Mouse (Mus musculus) adrenal gland, postnatal 36 days (tissue): ENCODE data around the gene Mcpt9. TPM values are rescaled to one million over a fixed set of nuclear protein-coding genes. Genes with fewer than 3 reads are reported as not detected.
"Not testable (repeated sequence)": the region's sequence is repeated elsewhere in the genome, so short reads cannot be mapped to it uniquely, and the experiment has no call there.

Experiments
- DNase-seq, 2 experiments: peaks; one replicate each; pipeline ENCODE4 v3.0.0; 2021; ENCODE audit warnings: mixed read lengths in 1 of 2
- long read RNA-seq, 2 experiments: library from polyadenylated mRNA; stranded (forward); transcript quantifications; one replicate each; pipeline ENCODE4 v2.0.0; 2021; ENCODE audit warnings: borderline sequencing depth in 2 of 2
- total RNA-seq, 2 experiments: library from RNA; stranded (reverse); gene quantifications; 2 replicates each; pipeline ENCODE4 v1.2.3; 2021

Gene Mcpt9
- total RNA-seq, result not detected
- long read RNA-seq, experiment 1, result 0 reads
- long read RNA-seq, experiment 2, result 0 reads

DNA sequence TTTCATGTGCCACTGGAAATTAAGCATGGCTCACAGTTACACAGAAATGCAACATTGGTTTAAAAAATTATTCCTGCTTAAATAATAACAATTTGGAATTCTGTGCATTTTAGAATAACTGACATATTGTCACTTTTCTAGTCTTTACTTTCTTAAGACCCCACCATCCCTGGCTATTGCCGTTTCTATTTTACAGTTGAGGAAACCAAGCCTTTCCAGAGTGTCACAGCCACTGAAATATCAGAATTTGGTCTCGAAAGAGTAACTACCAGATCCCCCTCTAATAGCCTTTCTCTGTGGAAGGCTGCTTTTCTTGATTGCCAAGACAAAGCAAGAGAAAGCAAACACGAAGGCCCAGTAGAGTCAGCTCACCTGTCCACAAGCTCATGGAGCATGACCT, at the start of gene Mcpt9:
Gene Mcpt9 (minus strand): TSS at position 101 of the 400 bp plus-strand sequence.
- DNase-seq, result not testable (repeated sequence)

- not testable (repeated sequence) for DNase-seq
Measured at GRCm38 (mm10) chr14:56062213-56062612, 31.9 kb upstream of the Mcpt9 start, which contains the start of gene Mcpt4. TSS of gene Mcpt4 (minus strand) at chr14:56062313.

DNA sequence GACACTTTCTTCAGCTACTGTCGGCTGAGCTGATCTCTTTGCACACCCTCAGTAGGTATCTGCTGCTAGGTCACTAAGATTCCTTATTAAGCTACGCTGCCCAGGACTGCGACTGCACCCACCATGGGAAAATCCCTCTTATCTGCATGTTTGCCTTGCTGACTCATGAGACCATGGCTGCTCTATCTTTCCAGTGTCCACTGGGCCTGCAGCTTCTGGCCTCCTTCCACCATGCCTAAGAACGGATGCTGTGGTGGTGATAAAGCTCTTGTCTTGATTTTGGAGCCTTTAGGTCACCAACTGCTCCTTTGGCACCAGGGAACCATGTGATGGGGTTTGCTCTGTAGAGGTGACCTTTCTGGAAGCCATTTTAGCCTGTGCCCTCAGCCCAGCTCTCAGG, 27.4 kb upstream of the Mcpt9 start:
- no peak for DNase-seq

DNA sequence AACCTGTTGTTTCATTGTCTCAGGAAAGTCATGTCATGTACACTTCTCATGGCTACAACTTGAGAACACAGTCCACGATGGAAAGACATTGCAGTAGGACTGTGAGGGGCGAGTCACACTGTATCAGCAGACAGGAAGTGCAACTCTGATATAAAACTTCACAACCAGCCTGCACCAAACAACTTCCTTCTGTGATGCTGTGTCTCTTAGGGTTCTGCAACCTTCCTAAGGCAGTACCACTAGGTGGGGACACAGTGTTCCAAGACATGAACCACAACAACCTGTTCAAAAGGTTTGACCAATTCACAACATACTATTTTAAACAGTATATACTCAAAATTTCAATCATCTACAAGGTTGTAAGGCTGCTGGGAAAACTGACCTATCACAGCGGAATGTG, 25.1 kb upstream of the Mcpt9 start:
- DNase-seq, result no peak

DNA sequence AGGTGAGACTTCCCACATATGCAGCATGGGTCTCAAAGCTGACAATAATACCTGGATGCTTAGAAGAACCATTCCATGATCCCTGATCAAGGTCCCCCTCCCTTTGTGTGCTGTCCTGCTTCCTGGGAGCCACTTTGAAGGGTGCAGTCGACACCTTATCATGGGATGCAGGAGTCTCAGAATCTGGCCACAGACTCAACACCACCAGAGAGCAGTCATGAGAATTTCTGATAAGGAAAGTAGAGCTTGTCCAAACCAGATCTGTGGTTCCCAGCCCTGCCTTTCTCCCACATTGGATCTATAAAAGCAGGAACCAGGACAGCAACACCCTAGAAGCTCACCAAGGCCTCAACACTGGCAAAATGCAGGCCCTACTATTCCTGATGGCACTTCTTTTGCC, 11.5 kb upstream of the Mcpt9 start, which contains the start of gene Mcpt2:
Gene Mcpt2 (plus strand): TSS at position 250 of the 400 bp plus-strand sequence.
- DNase-seq, result not testable (repeated sequence)

- DNase-seq, result no peak
Measured at GRCm38 (mm10) chr14:56034433-56034832, 4.1 kb upstream of the Mcpt9 start.

DNA sequence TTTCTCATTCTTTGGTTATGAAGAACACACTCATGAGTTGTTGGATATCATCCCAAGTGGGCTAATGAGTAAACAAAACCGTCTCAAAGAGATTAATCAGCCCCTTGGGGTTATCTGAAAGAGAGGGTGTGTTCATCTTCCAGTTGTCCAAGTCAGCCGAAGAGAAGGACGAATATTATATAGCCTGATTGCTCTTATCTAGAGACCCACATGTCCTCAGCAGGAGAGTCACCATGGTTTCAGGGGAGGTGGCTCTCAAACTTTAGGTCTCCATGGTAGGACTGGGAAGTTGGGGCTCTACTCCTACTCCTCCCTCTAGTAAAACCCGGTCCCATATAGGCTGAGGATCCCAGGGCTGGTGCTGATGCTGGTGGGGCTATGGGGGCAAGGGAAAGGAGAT, 9.0 kb downstream of the Mcpt9 start:
- not testable (repeated sequence) for DNase-seq

DNA sequence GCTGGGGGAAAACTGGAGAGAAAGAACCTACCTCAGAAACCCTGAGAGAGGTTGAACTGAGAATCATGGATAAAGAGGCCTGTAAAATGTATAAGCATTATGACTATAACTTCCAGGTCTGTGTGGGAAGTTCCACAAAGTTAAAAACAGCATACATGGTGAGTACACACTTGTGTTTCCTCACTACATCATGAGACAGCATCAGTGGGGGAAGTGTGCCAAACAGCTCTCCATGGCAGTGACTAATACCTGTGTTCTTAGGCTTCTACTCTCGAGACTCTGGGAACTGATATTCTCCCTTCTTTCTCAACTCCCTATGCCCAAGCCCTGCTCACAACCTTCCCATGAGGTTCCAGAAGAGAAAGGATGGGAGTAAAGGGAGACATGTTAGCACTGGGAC, 10.8 kb downstream of the Mcpt9 start:
- no peak for DNase-seq

GRCm38 (mm10) chr14:56017671-56018070, 12.6 kb downstream of the Mcpt9 start, which contains the start of gene Mcpt1:
TSS of gene Mcpt1 (plus strand) at chr14:56017971.
- DNase-seq, result not testable (repeated sequence)

- DNase-seq, result no peak
Measured at GRCm38 (mm10) chr14:56013924-56014323, 16.4 kb downstream of the Mcpt9 start.

GRCm38 (mm10) chr14:56013147-56013546, 17.1 kb downstream of the Mcpt9 start:
- DNase-seq, result no peak

- not testable (repeated sequence) for DNase-seq
Measured at GRCm38 (mm10) chr14:55987464-55987863, 42.8 kb downstream of the Mcpt9 start.

Other genes with a start within 250 kb of the Mcpt9 start
- gene Adcy4, start 246.4 kb downstream of the Mcpt9 start, total RNA-seq, result 10 to 100 TPM in 1 of 2 experiments, 1 to 10 TPM in 1; 6.7 to 13.8 TPM
- gene Ripk3, start 241.6 kb downstream of the Mcpt9 start, total RNA-seq, result 1 to 10 TPM; 4.5 to 5.3 TPM
- gene Nfatc4, start 207.4 kb downstream of the Mcpt9 start, total RNA-seq, result 10 to 100 TPM; 19.2 to 26.0 TPM
- gene Nynrin, start 176.5 kb downstream of the Mcpt9 start, total RNA-seq, result 10 to 100 TPM in 1 of 2 experiments, 1 to 10 TPM in 1; 9.4 to 10.7 TPM
- gene Cbln3, start 146.1 kb downstream of the Mcpt9 start, total RNA-seq, result under 1 TPM in 1 of 2 experiments, not detected in 1; 0.13 TPM
- gene Khnyn, start 145.5 kb downstream of the Mcpt9 start, total RNA-seq, result 10 to 100 TPM; 16.6 to 17.0 TPM
- gene Sdr39u1, start 130.2 kb downstream of the Mcpt9 start, total RNA-seq, result 10 to 100 TPM; 51.6 to 73.8 TPM
- gene Cma1, start 85.8 kb downstream of the Mcpt9 start, total RNA-seq, result 1 to 10 TPM; 1.9 to 2.7 TPM
- not detected for gene Cma2, start 79.5 kb downstream of the Mcpt9 start, total RNA-seq
- not detected for gene Mcpt1, start 12.5 kb downstream of the Mcpt9 start, total RNA-seq
- gene Mcpt2, start 11.5 kb upstream of the Mcpt9 start, total RNA-seq, result not detected
- gene Mcpt4, start 31.8 kb upstream of the Mcpt9 start, total RNA-seq, result 1 to 10 TPM; 2.2 to 2.8 TPM
- gene Mcpt8, start 54.8 kb upstream of the Mcpt9 start, total RNA-seq, result not detected
- not detected for gene Ctsg, start 72.1 kb upstream of the Mcpt9 start, total RNA-seq
- gene Gzme, start 90.1 kb upstream of the Mcpt9 start, total RNA-seq, result not detected
- not detected for gene Gzmd, start 102.1 kb upstream of the Mcpt9 start, total RNA-seq
- not detected for gene Gzmg, start 129.1 kb upstream of the Mcpt9 start, total RNA-seq
- not detected for gene Gzmn, start 144.1 kb upstream of the Mcpt9 start, total RNA-seq
- not detected for gene Gzmf, start 180.9 kb upstream of the Mcpt9 start, total RNA-seq
- gene Gzmc, start 204.2 kb upstream of the Mcpt9 start, total RNA-seq, result not detected
- gene Gzmb, start 231.8 kb upstream of the Mcpt9 start, total RNA-seq, result under 1 TPM; 0.20 to 0.33 TPM